Mouse (Mus musculus): Measurements from ENCODE around the gene Zfp646.
"Not testable (repeated sequence)": the region's sequence is repeated elsewhere in the genome, so short reads cannot be mapped to it uniquely, and the experiment has no call there.

GRCm38 (mm10) chr7:127840031-127840430 is 36.0 kb upstream of the Zfp646 start:
- not testable (repeated sequence) for TF ChIP-seq GATA1 (IDR thresholded peaks at IDR 0.05; ENCODE audit: borderline replicate concordance, low read length); CTCF (IDR thresholded peaks at IDR 0.05; ENCODE audit: low read depth, low read length); GATA2 (IDR thresholded peaks at IDR 0.05; ENCODE audit: borderline replicate concordance, low read depth, low read length)

All from G1E (cell line).